Mouse (Mus musculus) liver, adult 10 weeks (tissue): ENCODE data around the gene Ifi204. TPM values are rescaled to one million over a fixed set of nuclear protein-coding genes. Genes with fewer than 3 reads are reported as not detected.

Source experiments
- polyA plus RNA-seq: library from polyadenylated mRNA; stranded (reverse); fragments of 350-450 nt; fragmentation: Illumina TruSeq; extraction: RNeasy Lipid Tissue Mini Kit (QIAGEN cat#74804); gene quantifications from one replicate; pipeline ENCODE4 v1.2.3, GENCODE M21; 2014; ENCODE audit warnings: low read depth, low replicate concordance

The Ifi204 gene
- polyA plus RNA-seq = 20.5 TPM

GRCm38 (mm10) chr1:173766848-173767617, at the start of gene Ifi204:
TSS of gene Ifi204 (minus strand) at chr1:173766943.

GRCm38 (mm10) chr1:173741656-173742055, 25.1 kb downstream of the Ifi204 start, which contains the start of gene Ifi207:
TSS of gene Ifi207 (minus strand) at chr1:173741747.

Other genes starting within 250 kb of the Ifi204 start
- gene Ifi214, start 231.0 kb downstream of the Ifi204 start, polyA plus RNA-seq = 0.26 TPM
- gene Ifi213, start 167.7 kb downstream of the Ifi204 start, polyA plus RNA-seq = 4.4 TPM
- 4.9 TPM for gene Ifi209, start 136.0 kb downstream of the Ifi204 start, polyA plus RNA-seq
- gene Ifi208, start 93.3 kb downstream of the Ifi204 start, polyA plus RNA-seq = 2.2 TPM
- gene Ifi207, start 25.2 kb downstream of the Ifi204 start, polyA plus RNA-seq = 6.9 TPM
- 7.0 TPM for gene Ifi211, start 146.1 kb upstream of the Ifi204 start, polyA plus RNA-seq
- gene Mndal, start 175.5 kb upstream of the Ifi204 start, polyA plus RNA-seq = 41.8 TPM
- 30.4 TPM for gene Ifi203, start 175.7 kb upstream of the Ifi204 start, polyA plus RNA-seq
- gene Ifi202b, start 215.8 kb upstream of the Ifi204 start, polyA plus RNA-seq = not detected